Mouse (Mus musculus) R1 (cell line): ENCODE measurements at regions not wholly inside any gene's neighbourhood (a gene's known extent, or its start where the extent isn't known, plus 50 kb on each side); places are given as distances from the start of the nearest gene placed in this dataset.
A peak's percentile ranks its signal among the peaks of the same experiment; 100 is the strongest.

Experiments
- DNase-seq: peaks from one replicate; pipeline ENCODE4 v3.0.0-alpha.2; 2018; ENCODE audit warnings: low read depth, low spot score

DNA sequence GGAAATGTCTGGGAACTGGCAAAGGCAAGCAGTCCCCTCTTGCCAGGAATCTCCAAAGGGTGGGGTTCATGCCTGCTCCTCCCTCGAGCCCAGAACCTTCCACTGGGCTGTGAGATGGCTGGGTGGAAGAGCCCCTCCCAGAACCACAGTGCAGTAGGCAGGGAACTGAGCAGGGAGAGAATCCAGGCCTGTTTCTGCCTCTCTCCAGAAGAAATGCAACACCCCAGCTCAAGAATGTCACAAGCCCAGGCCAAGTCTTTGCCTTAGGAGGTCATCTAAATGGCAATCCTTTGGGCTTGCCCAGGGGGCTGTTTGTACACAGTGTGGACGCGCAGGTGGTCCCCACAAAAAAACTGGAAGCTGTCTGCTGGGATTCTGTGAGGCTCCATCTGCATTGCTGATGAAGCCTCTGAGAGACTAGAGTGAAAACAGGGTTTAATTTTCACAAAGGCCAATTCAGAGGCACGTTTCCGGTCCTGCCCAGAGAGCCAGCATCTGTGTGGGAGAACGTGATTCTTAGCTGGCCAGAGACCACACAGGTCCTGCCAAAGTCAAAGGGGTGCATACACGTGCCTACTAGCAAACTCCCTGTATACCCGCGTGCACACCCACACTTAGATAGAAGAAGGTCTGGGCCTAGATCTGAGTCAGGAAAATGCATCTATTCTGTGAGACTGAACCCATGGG, 129.0 kb downstream of the Hmg20a start:
- peak; percentile 60 for DNase-seq

DNA sequence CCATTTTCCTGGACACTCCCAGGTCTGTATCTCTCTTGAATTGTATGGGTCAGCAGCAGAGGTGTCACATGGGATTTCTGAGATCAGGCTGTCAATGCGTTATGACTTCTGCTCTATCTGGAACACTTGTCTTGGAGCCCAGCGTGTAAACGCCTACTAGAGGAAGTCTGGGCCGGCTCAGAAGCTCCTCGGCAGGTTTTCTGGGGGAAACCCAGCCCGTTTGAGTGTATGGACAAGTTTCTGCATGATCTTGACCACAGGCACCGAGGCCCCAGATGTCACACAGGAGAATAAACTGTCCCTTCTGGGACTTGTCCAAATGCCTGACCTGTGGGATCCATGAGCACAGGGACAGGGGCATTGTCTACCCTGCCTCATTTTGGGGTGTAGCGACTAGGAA, 131.4 kb downstream of the Hmg20a start:
- no peak for DNase-seq

DNA sequence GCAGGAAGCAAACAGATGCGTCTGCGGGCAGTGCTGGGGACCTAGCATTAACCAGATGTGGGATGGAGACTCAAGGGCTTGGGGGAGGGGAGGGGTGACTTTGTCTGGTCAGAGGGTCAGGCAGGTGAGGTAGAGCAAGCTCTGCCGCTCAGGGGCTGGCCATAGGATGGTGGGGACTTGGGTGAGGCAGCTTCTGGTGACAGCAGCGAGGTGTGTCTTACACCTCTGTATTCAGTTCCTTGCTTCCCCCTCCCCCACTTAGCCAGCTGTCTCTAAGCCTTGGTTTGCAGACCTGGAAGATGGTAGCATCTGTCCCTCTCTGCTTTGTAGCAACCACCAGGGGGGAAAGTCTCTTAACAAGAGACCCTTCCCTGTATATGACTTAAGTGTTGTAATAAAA, 131.8 kb downstream of the Hmg20a start:
- no peak for DNase-seq

DNA sequence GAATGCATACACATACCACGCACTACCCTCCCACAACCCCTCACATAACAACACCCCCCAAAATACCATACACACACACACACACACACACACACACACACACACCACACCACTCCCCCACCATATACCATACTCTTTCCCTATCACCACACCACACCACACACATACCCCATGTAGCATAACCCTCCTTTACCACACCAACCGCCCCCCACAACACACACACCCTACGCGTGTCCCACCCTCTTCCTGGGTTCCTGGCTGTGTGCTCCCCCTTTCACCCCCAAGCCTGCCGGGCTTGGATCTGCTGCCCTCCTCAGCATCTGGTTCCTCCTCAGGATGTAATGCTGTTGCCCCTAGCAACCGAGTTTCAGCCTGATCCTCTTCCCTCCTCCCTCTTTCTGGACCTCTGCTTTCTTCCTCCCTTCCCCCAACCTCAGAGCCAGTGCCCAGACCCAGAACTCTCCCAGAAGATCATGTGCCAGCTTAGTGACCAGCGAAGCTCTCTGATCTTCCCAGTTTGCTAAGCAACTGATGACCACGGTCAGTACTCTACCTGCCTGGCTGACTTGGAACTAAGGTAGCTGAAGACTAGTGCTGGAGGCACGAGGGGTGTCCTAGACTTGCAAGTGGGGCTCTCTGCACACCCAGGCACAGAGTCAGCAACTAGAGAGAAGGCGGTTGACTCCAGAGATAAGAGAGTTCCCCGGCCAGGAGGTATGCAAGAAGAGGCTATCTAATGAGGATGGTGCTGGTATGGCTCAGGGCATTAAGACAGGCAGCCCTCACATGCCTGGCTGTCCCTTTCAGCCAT, 133.2 kb downstream of the Hmg20a start:
- peak; percentile 19 for DNase-seq

DNA sequence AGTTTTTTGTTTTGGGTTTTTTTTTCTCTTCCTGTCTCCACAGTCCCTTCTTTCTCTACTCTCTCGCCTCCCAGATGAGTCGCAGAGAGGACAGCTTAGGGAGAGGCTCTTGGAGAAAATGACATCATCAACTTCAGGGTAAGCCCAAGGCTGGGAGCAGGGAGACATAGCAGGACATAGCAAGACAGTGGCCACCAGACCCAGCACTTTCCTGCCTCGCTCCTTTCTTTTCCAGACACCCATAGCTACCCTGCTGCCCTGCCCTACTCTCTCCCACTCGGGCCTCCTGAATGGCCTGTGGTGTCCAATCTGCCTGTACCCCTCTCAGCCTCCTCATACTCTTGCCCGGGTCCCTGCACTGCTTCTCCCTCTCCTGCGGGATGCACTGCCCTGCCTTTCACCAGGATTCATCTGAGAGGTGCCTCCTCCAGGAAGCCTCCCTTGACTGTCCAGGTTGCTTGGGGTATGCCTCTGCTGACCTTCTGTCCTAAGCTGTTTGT, 133.8 kb downstream of the Hmg20a start:
- no peak for DNase-seq

DNA sequence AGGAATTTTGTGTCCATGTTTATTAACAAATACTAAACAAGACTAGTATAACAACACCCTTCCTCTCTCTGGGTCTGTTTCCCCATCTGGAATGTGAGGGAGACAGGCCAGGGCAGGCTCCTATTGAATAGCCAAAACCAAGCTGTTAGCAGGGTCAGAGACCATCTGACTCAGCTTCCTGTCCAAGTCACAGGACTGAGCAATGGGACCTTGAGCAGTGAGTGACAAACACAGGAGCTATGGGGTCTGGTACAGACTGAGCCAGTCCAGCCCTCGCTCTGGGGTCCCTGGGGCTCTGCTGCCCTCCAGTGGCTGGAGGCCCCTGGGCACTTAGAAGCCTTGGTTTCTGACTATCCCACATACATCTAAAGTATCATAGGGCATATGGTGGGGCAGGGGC, 134.4 kb downstream of the Hmg20a start:
- peak; percentile 53 for DNase-seq

DNA sequence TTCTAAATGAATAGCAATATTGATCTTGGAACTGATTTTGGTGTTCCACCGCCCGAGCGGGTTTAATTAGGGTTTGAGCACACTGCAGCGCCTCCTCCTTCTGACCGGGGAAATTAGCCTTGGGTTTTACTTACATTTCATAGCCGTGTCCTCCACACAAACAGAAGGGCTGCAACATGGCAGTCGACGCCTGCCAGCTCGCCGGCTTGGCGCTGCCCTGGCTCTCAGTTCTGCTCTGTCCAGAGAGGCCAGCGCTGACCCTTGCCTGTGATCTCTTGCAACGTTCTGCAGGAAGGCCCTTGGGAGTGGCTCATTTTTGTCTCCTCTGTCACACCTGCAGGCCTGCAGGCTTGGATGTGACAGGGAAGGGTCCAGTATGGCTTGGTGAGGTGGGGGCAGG, 135.2 kb downstream of the Hmg20a start:
- no peak for DNase-seq

DNA sequence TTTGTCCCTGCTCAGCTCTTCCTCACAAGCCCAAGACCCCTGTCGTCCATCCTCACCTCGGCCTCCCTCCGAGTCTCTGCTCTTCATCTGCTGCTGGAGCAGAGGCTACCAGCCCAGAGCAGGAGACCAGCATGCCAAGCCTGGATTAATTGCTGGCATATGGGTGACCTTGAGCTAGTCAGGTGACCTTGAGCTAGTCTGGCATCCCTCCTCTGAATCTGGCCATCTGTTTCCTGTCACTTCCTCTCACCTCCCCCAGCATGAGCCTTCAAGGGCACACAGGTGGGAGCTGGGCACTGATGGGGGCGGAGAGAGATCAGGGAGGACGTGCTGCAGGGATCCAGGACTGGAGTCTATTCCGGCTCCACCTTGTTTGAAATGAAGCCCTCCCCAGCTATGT, 135.7 kb downstream of the Hmg20a start:
- no peak for DNase-seq

DNA sequence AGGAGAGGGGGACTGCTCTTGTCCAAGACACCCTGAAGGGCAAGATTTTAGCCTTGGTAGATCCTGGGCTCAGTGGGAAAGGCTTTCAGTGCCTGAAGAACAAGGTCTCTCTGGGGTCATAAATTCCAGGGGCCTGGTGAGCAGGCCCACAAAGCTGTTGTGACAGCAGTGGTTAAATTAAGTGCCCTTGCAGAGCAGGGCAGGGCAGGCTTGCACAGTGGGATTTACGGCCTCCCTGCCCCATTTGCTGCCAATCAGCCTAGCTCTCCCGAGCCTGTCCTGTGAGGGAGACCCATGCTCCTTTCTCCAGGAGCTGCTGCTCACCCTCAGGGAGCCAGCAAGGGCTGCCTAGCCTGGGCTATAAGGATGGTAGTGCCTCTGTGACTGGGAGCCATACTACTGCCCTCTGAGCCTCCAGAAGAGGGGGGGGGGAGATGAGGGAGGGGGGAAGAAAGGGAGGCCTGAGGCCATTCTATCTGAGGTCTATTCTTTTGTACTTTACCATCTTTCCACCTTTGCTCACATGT, 141.3 kb downstream of the Hmg20a start:
- DNase-seq: no peak

DNA sequence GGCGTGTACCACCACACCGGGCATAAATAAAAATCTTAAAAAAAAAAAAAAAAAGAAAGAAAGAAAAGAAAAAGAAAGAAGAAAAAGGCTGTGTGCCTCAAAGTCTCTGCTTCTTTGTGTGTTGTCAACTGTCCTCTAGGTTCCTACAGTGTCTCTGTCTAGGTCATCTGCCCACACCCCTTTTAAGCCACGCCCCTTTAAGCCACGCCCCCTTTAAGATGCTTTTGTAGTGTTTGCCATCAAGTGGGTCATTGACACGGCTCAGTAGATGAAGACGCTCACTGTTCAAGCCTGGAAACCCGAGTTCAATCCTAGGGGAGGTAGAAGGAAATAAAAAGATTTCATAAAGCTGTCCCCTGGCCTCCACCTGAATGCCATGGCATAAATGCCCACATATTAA, 144.0 kb downstream of the Hmg20a start:
- peak; percentile 59 for DNase-seq

DNA sequence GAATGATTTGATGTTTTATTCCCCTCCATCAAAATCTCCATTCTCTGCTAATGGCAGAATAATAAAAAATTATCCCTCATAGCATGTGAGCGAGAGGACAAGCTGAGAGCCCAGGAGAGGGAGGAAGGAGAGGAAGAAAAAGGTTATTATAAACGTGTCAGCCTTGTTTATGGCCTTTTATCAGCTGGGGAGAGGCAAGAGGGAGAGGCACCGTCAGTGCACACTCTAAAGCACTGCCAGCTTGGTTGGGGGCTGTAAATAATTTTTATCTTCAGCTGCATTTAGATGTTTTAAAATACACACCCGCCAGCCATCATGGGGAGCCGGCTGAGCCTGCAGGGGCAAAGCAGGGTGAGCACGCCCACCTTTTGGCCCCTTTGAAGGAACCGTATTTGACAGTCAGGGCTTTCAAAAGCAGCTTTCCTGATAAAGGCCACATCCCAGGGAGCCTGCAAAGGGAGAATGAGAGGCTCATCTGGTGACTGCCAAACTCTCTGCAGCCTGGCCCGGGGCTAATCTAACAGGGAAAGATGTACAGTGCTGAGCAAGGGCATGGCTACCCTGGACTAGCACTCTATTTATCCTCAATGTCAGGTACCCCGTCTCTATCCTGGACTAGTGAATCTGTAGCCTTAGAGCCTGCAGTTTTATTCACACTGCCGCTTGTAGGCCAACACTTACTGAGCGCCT, 145.8 kb downstream of the Hmg20a start:
- DNase-seq: no peak
